In the genomic region with DNA sequence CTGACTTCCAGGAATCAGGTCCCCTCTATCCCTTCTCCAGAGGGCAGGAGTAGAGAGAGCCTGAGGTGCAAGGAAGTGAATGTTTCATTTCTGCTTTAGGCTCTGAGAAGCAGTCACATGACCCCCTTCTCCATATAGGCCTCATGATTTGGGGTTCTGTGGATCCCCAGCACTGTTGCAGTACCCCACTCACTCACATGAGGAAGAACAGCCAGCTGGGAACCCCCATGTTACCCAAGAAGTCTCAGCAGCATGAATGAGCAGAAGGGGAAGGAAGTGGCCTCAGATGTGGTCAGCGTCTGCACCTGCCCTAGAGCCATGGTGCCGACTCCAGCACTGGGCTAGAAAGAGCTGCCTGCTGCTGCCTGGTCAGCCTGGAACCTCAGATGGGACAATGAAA, we compare ENCODE assay signal across 8 mouse cellular contexts. TPM values are rescaled to one million over a fixed set of nuclear protein-coding genes. Genes with fewer than 3 reads are reported as not detected.
DNase-seq lines count a peak whose midpoint lies in the region; ATAC-seq and TF ChIP-seq lines count a peak whose summit lies in the region.

No protein-coding gene starts in this region.

- peak overlapping the region; percentile 61 for H3K27ac ChIP-seq in left cerebral cortex, adult 2 months
- 0 out of 2 replicates have a peak overlapping the region, but pooled peaks have one; percentile 63 for H3K27ac ChIP-seq in heart, embryonic 10.5 days
- H3K27ac ChIP-seq in liver, postnatal 0 days (ENCODE audit: low read depth), result peak overlapping the region; percentile 64

- no peak overlapping the region for H3K4me3 ChIP-seq in left cerebral cortex, adult 2 months
- no peak overlapping the region for H3K4me3 ChIP-seq in heart, embryonic 10.5 days
- H3K4me3 ChIP-seq in liver, postnatal 0 days (ENCODE audit: low read depth, low read length), result no peak overlapping the region

- no peak for TF ChIP-seq EP300 in liver, postnatal 0 days (IDR thresholded peaks at IDR 0.05; ENCODE audit: low read depth)

- DNase-seq in left cerebral cortex, adult 2 months (ENCODE audit: extremely low spot score in 1 of 2, low spot score in 2 of 2), result no peak
- DNase-seq in left cerebral cortex, adult 11 months (ENCODE audit: low spot score), result no peak
- no peak for DNase-seq in heart, embryonic 10.5 days (ENCODE audit: low spot score)
- peak; percentile 59 for DNase-seq in liver, postnatal 0 days
- peak; percentile 37 for DNase-seq in spleen, adult 12 weeks (ENCODE audit: low spot score)
- DNase-seq in gastrocnemius, postnatal 14 days, result no peak
- no peak for DNase-seq in ovary, adult 18-20 months (ENCODE audit: low spot score)
- DNase-seq in left cerebral cortex, postnatal 14 days (ENCODE audit: low spot score in 2 of 2), result no peak

- H3K9me3 ChIP-seq in heart, embryonic 10.5 days, result no peaks in the 10 kb centered on the region
- H3K9me3 ChIP-seq in liver, postnatal 0 days (ENCODE audit: low read length), result no peaks in the 10 kb centered on the region

- peak overlapping the region; percentile 40 for H3K4me2 ChIP-seq in liver, postnatal 0 days (ENCODE audit: low read depth, low read length)

- peaks cover 29% of the 10 kb centered on the region for H3K36me3 ChIP-seq in heart, embryonic 10.5 days
- H3K36me3 ChIP-seq in liver, postnatal 0 days (replicated peaks; ENCODE audit: insufficient read depth, low read length), result no peaks in the 10 kb centered on the region

- H3K4me1 ChIP-seq in heart, embryonic 10.5 days, result peaks cover 49% of the 10 kb centered on the region
- peaks cover 21% of the 10 kb centered on the region for H3K4me1 ChIP-seq in liver, postnatal 0 days (ENCODE audit: insufficient read depth)

- whole genome bisulfite sequencing in heart, embryonic 10.5 days, result 75% methylated on average over 2 of the region's 2 CpGs
- WGBS in liver, postnatal 0 days (ENCODE audit: insufficient replicate concordance), result 23% methylated on average over 2 of the region's 2 CpGs

- no peak for TF ChIP-seq CTCF in left cerebral cortex, adult 2 months (IDR thresholded peaks at IDR 0.05)
- no peak for TF ChIP-seq CTCF in liver, postnatal 0 days (IDR thresholded peaks at IDR 0.05; ENCODE audit: low read depth)

- peaks cover 5% of the 10 kb centered on the region; the same call in 1 of the 2 replicates for H3K27me3 ChIP-seq in heart, embryonic 10.5 days (ENCODE audit: insufficient read depth, poor library complexity, severe bottlenecking)
- 0 out of 2 replicates have a peak, but pooled peaks cover 2% of the 10 kb centered on the region for H3K27me3 ChIP-seq in liver, postnatal 0 days (ENCODE audit: insufficient read depth, low read length)

- no peak overlapping the region for H3K9ac ChIP-seq in liver, postnatal 0 days (replicated peaks)

- intact Hi-C loops in left cerebral cortex, adult 2 months (cut with DNase I), result no loop called here
- intact Hi-C loops in gastrocnemius, postnatal 14 days (cut with DNase I; ENCODE audit: low total_unique reads), result no loop called here
- intact Hi-C loops in left cerebral cortex, postnatal 14 days (cut with DNase I), result no loop called here

- ATAC-seq in liver, postnatal 0 days, result peak; percentile 70

RNA-seq across cellular contexts. Expression of gene Cel, which starts 23.3 kb away (rescaled TPM):
- not detected for total RNA-seq in left cerebral cortex, adult 2 months (2021)
- polyA plus RNA-seq in heart, embryonic 10.5 days (2016; fragmentation: Nextera tagmentation; extraction: Ambion mirVana), result not detected in 2 replicates
- polyA plus RNA-seq in liver, postnatal 0 days (2015; fragmentation: Nextera tagmentation; extraction: Ambion mirVana), result 4.7 TPM in 1 of 2 replicates, not detected in the other
- not detected for total RNA-seq in gastrocnemius, postnatal 14 days (2021)
- total RNA-seq in left cerebral cortex, postnatal 14 days (2021), result not detected

RNA-seq across cellular contexts. Expression of gene Ralgds, which starts 27.0 kb away (rescaled TPM):
- 10 to 100 TPM; 81.1 to 92.6 TPM for total RNA-seq in left cerebral cortex, adult 2 months (2021)
- 11.6 and 20.5 TPM in 2 replicates for polyA plus RNA-seq in heart, embryonic 10.5 days (2016; fragmentation: Nextera tagmentation; extraction: Ambion mirVana)
- 1.8 TPM in 2 replicates for polyA plus RNA-seq in liver, postnatal 0 days (2015; fragmentation: Nextera tagmentation; extraction: Ambion mirVana)
- 10 to 100 TPM; 17.1 to 25.3 TPM for total RNA-seq in gastrocnemius, postnatal 14 days (2021)
- total RNA-seq in left cerebral cortex, postnatal 14 days (2021), result 100 to 1,000 TPM; 119 TPM

RNA-seq across cellular contexts. Expression of gene Gm10134, which starts 34.1 kb away (rescaled TPM):
- total RNA-seq in left cerebral cortex, adult 2 months (2021), result 1 to 10 TPM in 1 of 2 experiments, not detected in 1; 1.9 TPM
- not detected in 2 replicates for polyA plus RNA-seq in heart, embryonic 10.5 days (2016; fragmentation: Nextera tagmentation; extraction: Ambion mirVana)
- polyA plus RNA-seq in liver, postnatal 0 days (2015; fragmentation: Nextera tagmentation; extraction: Ambion mirVana), result 1.5 and 1.9 TPM in 2 replicates
- under 1 TPM in 1 of 2 experiments, not detected in 1; 0.90 TPM for total RNA-seq in gastrocnemius, postnatal 14 days (2021)
- total RNA-seq in left cerebral cortex, postnatal 14 days (2021), result 1 to 10 TPM; 1.1 to 1.5 TPM

RNA-seq across cellular contexts. Expression of gene Gbgt1, which starts 43.3 kb away (rescaled TPM):
- 1 to 10 TPM; 1.8 to 2.9 TPM for total RNA-seq in left cerebral cortex, adult 2 months (2021)
- polyA plus RNA-seq in heart, embryonic 10.5 days (2016; fragmentation: Nextera tagmentation; extraction: Ambion mirVana), result 0.13 TPM in 1 of 2 replicates, not detected in the other
- 0.56 and 0.64 TPM in 2 replicates for polyA plus RNA-seq in liver, postnatal 0 days (2015; fragmentation: Nextera tagmentation; extraction: Ambion mirVana)
- total RNA-seq in gastrocnemius, postnatal 14 days (2021), result 1 to 10 TPM; 1.7 to 1.9 TPM
- total RNA-seq in left cerebral cortex, postnatal 14 days (2021), result 1 to 10 TPM; 1.6 to 2.5 TPM

RNA-seq across cellular contexts. Expression of gene Gtf3c5, which starts 43.6 kb away (rescaled TPM):
- 10 to 100 TPM; 18.3 TPM for total RNA-seq in left cerebral cortex, adult 2 months (2021)
- 37.0 and 45.2 TPM in 2 replicates for polyA plus RNA-seq in heart, embryonic 10.5 days (2016; fragmentation: Nextera tagmentation; extraction: Ambion mirVana)
- 4.5 and 5.8 TPM in 2 replicates for polyA plus RNA-seq in liver, postnatal 0 days (2015; fragmentation: Nextera tagmentation; extraction: Ambion mirVana)
- 1 to 10 TPM; 7.1 to 7.4 TPM for total RNA-seq in gastrocnemius, postnatal 14 days (2021)
- 10 to 100 TPM; 15.8 to 17.6 TPM for total RNA-seq in left cerebral cortex, postnatal 14 days (2021)

Comparison
In these comparisons a context has a peak if more than half of its experiments do, and no peak if none do; other contexts are left out.
1. DNase-seq: peak in liver, postnatal 0 days (single experiment) and spleen, adult 12 weeks (single experiment); none in left cerebral cortex, adult 2 months (0 of 2), left cerebral cortex, adult 11 months (single experiment), heart, embryonic 10.5 days (single experiment), gastrocnemius, postnatal 14 days (single experiment), ovary, adult 18-20 months (single experiment) and left cerebral cortex, postnatal 14 days (0 of 2).
2. Peak in every context shown above with its lines, with median percentiles within 50 percentile points of each other: H3K27ac ChIP-seq.